Mouse (Mus musculus) lung, adult 2 months (tissue): ENCODE measurements around the gene Prr19.

Source experiments
- CTCF ChIP-seq: fragments of 200-500 bp; IDR thresholded peaks from 2 replicates; pipeline ENCODE4 v1.5.1; 2011; ENCODE audit warnings: mild to moderate bottlenecking, low read length, control low read depth; ENCODE audit not compliant: insufficient read depth
- POLR2A ChIP-seq: fragments of 200-500 bp; IDR thresholded peaks from 2 replicates; pipeline ENCODE4 v1.6.1; 2011; ENCODE audit warnings: low read depth, mild to moderate bottlenecking, control low read depth, low read length, borderline replicate concordance; ENCODE audit errors: extremely low read depth

DNA sequence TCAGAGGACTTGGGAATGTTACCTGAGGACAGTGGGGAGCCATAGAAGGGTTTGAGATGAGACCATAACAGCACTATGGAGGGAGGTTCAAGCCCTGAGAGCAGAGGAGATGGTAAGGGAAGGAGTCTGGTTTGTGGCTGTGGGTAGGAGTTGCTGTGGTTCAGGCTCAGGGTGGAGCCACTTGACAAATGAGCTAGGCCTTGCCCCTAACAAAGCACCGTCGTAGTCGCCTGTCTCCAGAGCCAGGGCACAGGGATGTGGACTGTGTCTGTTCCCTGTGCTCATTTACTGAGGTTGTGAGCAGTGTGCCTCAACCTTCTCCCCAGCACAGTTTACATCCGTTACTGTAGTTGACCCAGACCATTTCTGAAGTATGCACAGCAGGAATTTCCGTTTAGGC lies 26.6 kb upstream of the Prr19 start:
- TF ChIP-seq CTCF (no peak), POLR2A (no peak)
